ENCODE assay signal across 15 mouse cellular contexts in the genomic region with DNA sequence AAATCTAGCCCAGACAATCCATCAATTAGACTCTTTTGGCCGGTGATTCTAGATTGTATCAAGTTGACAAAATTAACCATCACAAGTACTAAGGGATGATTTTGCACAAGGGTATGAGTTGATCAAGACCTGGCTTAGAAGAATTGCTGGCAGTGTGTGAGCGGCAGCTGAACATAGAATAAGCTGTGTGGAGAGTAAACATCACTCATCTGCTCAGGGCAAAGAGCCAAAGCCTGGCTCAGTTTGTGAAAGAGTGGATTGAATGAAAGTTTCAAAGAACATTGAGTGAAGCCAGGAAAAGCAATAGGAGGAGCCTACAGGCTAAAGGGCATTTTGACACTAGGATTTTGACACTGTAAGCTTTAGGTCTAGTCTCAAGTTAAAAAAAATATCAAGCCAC.
DNase-seq lines count a peak whose midpoint lies in the region; ATAC-seq and TF ChIP-seq lines count a peak whose summit lies in the region.
"Had no signal": no experiment of that assay in that cellular context is flagged by ENCODE, and none has a peak within 500 bp of the region (broad histone marks: within the 10 kb centered on the region; RNA-seq: fewer than 3 reads in every experiment).

No protein-coding gene starts in this region.

- DNase-seq in frontal cortex, postnatal 25 days (ENCODE audit: low spot score in 2 of 2): no peak
- peak; percentile 46 for DNase-seq in midbrain, embryonic 14.5 days
- DNase-seq in layer of hippocampus, adult 2 months (ENCODE audit: low spot score in 2 of 2): peak; percentile 28 to 60
- DNase-seq in right cerebral cortex, postnatal 4 days: peak; percentile 17
- DNase-seq in adrenal gland, postnatal 36 days: no peak
- DNase-seq: adrenal gland, adult 8-10 months; gastrocnemius, postnatal 14 days; thymus, postnatal 14 days had no signal

- H3K4me1 ChIP-seq in midbrain, embryonic 14.5 days (ENCODE audit: control insufficient read depth, insufficient read depth, low read length): no peaks in the 10 kb centered on the region
- H3K4me1 ChIP-seq in midbrain, embryonic 13.5 days (replicated peaks): peaks cover 5% of the 10 kb centered on the region; the same call in 1 of the 2 replicates
- H3K4me1 ChIP-seq: liver, embryonic 15.5 days; midbrain, embryonic 12.5 days; neural tube, embryonic 15.5 days had no signal

- no peak overlapping the region for H3K9ac ChIP-seq in midbrain, embryonic 14.5 days (replicated peaks; ENCODE audit: low read length)
- no peak overlapping the region for H3K9ac ChIP-seq in midbrain, embryonic 13.5 days (replicated peaks)
- H3K9ac ChIP-seq: liver, embryonic 15.5 days; midbrain, embryonic 12.5 days; neural tube, embryonic 15.5 days had no signal

- no peak overlapping the region for H3K4me3 ChIP-seq in midbrain, embryonic 14.5 days (replicated peaks; ENCODE audit: low read depth, low read length)
- no peak overlapping the region for H3K4me3 ChIP-seq in midbrain, embryonic 13.5 days (replicated peaks)
- H3K4me3 ChIP-seq in layer of hippocampus, adult 2 months: no peak overlapping the region
- H3K4me3 ChIP-seq: liver, embryonic 15.5 days; midbrain, embryonic 12.5 days; neural tube, embryonic 15.5 days had no signal

- no peaks in the 10 kb centered on the region for H3K9me3 ChIP-seq in midbrain, embryonic 14.5 days (ENCODE audit: control insufficient read depth, low read length)
- no peaks in the 10 kb centered on the region for H3K9me3 ChIP-seq in midbrain, embryonic 13.5 days
- H3K9me3 ChIP-seq: liver, embryonic 15.5 days; midbrain, embryonic 12.5 days; neural tube, embryonic 15.5 days had no signal

- no peak for TF ChIP-seq CTCF in layer of hippocampus, adult 2 months (conservative IDR thresholded peaks at IDR 0.05)

- H3K27me3 ChIP-seq in midbrain, embryonic 14.5 days (ENCODE audit: control insufficient read depth, insufficient read depth, low read length): no peaks in the 10 kb centered on the region
- no peaks in the 10 kb centered on the region for H3K27me3 ChIP-seq in midbrain, embryonic 13.5 days
- H3K27me3 ChIP-seq: liver, embryonic 15.5 days; midbrain, embryonic 12.5 days; neural tube, embryonic 15.5 days had no signal

- 0 out of 2 replicates have a peak, but pooled peaks have one; percentile 47 for ATAC-seq in frontal cortex, adult (ENCODE audit: low TSS enrichment)
- ATAC-seq in midbrain, embryonic 14.5 days (ENCODE audit: low FRiP score, low TSS enrichment): no peak
- ATAC-seq in midbrain, embryonic 13.5 days: no peak
- no peak for ATAC-seq in activated CD4-positive, CD25-positive, alpha-beta regulatory T cell, adult 4 months
- ATAC-seq: Patski had no signal

- no peak overlapping the region for H3K4me2 ChIP-seq in midbrain, embryonic 14.5 days (ENCODE audit: low read length)
- H3K4me2 ChIP-seq in midbrain, embryonic 13.5 days (replicated peaks): no peak overlapping the region
- H3K4me2 ChIP-seq: liver, embryonic 15.5 days; midbrain, embryonic 12.5 days; neural tube, embryonic 15.5 days had no signal

- H3K36me3 ChIP-seq in midbrain, embryonic 14.5 days (ENCODE audit: control insufficient read depth, insufficient read depth, low read length): no peaks in the 10 kb centered on the region
- no peaks in the 10 kb centered on the region for H3K36me3 ChIP-seq in midbrain, embryonic 13.5 days
- H3K36me3 ChIP-seq: liver, embryonic 15.5 days; midbrain, embryonic 12.5 days; neural tube, embryonic 15.5 days had no signal

- no peak overlapping the region for H3K27ac ChIP-seq in midbrain, embryonic 14.5 days (replicated peaks; ENCODE audit: low read depth, low read length)
- H3K27ac ChIP-seq in midbrain, embryonic 13.5 days: no peak overlapping the region
- H3K27ac ChIP-seq in layer of hippocampus, adult 2 months: no peak overlapping the region
- H3K27ac ChIP-seq: liver, embryonic 15.5 days; midbrain, embryonic 12.5 days; neural tube, embryonic 15.5 days had no signal

- 86% methylated on average over 2 of the region's 2 CpGs for WGBS in midbrain, embryonic 14.5 days
- 80% methylated on average over 2 of the region's 2 CpGs for WGBS in midbrain, embryonic 13.5 days

Comparison
In these comparisons a context has a peak if more than half of its experiments do, and no peak if none do; other contexts are left out.
1. DNase-seq: peak in midbrain, embryonic 14.5 days (single experiment), layer of hippocampus, adult 2 months (2 of 2) and right cerebral cortex, postnatal 4 days (single experiment); none in frontal cortex, postnatal 25 days (0 of 2) and adrenal gland, postnatal 36 days (0 of 2).